Mouse (Mus musculus) ES-E14 (cell line): ENCODE results near the gene Gm47959. TPM values are rescaled to one million over a fixed set of nuclear protein-coding genes. Genes with fewer than 3 reads are reported as not detected.
"Not testable (repeated sequence)": the region's sequence is repeated elsewhere in the genome, so short reads cannot be mapped to it uniquely, and the experiment has no call there.

Experiments used
- DNase-seq: peaks from one replicate; pipeline ENCODE4 v3.0.0-alpha.2; 2013; ENCODE audit warnings: low read depth, low spot score
- H3K27ac ChIP-seq: 2 replicates; pipeline ENCODE4 v1.5.1; 2012; ENCODE audit warnings: low read depth, mild to moderate bottlenecking, low read length, moderate library complexity, mixed read lengths; ENCODE audit not compliant: poor library complexity, insufficient read depth, severe bottlenecking
- H3K36me3 ChIP-seq: 2 replicates; pipeline ENCODE4 v1.6.1; 2012; ENCODE audit warnings: mild to moderate bottlenecking, low read length, moderate library complexity, mixed read lengths; ENCODE audit not compliant: control insufficient read depth, poor library complexity, insufficient read depth, severe bottlenecking
- H3K4me1 ChIP-seq, 2 experiments: fragments of 150-350 bp in 1 of 2; sonication (generic) in 1 of 2; 2 replicates each; pipeline ENCODE4 v1.6.1; 2012; ENCODE audit warnings: low read length in 2 of 2, mild to moderate bottlenecking in 1 of 2, mixed read lengths in 1 of 2; ENCODE audit not compliant: control insufficient read depth in 2 of 2, insufficient read depth in 2 of 2, poor library complexity in 1 of 2
- H3K4me3 ChIP-seq, 2 experiments: fragments of 150-350 bp in 1 of 2; sonication (generic) in 1 of 2; 2 replicates each; pipeline ENCODE4 v1.5.1; 2012; ENCODE audit warnings: low read length in 2 of 2, low read depth in 1 of 2, mild to moderate bottlenecking in 1 of 2, mixed read lengths in 1 of 2; ENCODE audit not compliant: insufficient read depth in 1 of 2, poor library complexity in 1 of 2, severe bottlenecking in 1 of 2
- H3K9ac ChIP-seq: 2 replicates; pipeline ENCODE4 v1.6.1; 2012; ENCODE audit warnings: low read depth, mild to moderate bottlenecking, low read length, mixed read lengths; ENCODE audit not compliant: poor library complexity, insufficient read depth, severe bottlenecking
- H3K9me3 ChIP-seq: fragments of 150-350 bp; sonication (generic); 2 replicates; pipeline ENCODE4 v1.6.1; 2012; ENCODE audit warnings: low read depth, mild to moderate bottlenecking, low read length; ENCODE audit not compliant: control insufficient read depth, insufficient read depth
- CHD2 ChIP-seq: IDR thresholded peaks from 2 replicates; pipeline ENCODE4 v1.6.1; 2014; ENCODE audit warnings: mild to moderate bottlenecking, low read depth, low read length, inconsistent platforms
- HCFC1 ChIP-seq: IDR thresholded peaks from 2 replicates; pipeline ENCODE4 v1.6.1; 2012; ENCODE audit warnings: low read length, inconsistent platforms, borderline replicate concordance; ENCODE audit not compliant: insufficient read depth
- MAFK ChIP-seq: IDR thresholded peaks from 2 replicates; pipeline ENCODE4 v1.6.1; 2014; ENCODE audit warnings: mild to moderate bottlenecking, low read depth, low read length, inconsistent platforms; ENCODE audit not compliant: insufficient read depth
- ZC3H11A ChIP-seq: IDR thresholded peaks from 2 replicates; pipeline ENCODE4 v1.6.1; 2012; ENCODE audit warnings: low read depth, mild to moderate bottlenecking, inconsistent platforms, low read length, borderline replicate concordance
- ZNF384 ChIP-seq: IDR thresholded peaks from 2 replicates; pipeline ENCODE4 v1.6.1; 2012; ENCODE audit warnings: low read depth, low read length, inconsistent platforms
- in situ Hi-C, 2 experiments: fragments of 600-800 bp; cut with MboI; formaldehyde crosslinking; loops; one replicate each; pipeline ENCODE4 v1.15.1; 2025; ENCODE audit warnings: low sequenced_read_pairs in 2 of 2, inconsistent platforms in 1 of 2; ENCODE audit not compliant: unreplicated experiment in 2 of 2
- total RNA-seq: library from RNA; depleted of rRNA; stranded (reverse); fragments of 300-350 nt; gene quantifications from 2 replicates; pipeline ENCODE4 v1.2.3, GENCODE M21; 2012; rRNA removed

The Gm47959 gene
- total RNA-seq: not detected in 2 replicates

DNA sequence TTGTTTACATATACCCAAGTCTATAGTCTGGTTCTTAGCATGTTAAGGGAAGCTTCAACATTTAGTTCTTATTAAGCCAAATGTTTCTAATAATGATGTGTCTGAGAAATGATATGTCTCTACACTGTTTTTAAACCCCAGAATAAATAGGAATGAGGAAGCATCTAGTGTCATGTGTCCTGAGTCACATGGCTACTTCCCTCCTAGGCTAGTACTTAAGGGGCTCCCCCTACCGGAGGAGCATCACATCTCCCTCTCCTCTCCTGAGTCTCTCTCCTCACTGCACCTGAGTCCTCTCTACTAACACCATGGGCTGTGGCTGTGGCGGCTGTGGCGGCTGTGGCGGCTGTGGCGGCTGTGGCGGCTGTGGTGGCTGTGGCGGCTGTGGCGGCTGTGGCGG lies at the start of gene Gm47959:
TSS of gene Gm47959 (plus strand) at position 243 of the 400 bp plus-strand sequence.
- H3K36me3 ChIP-seq, in situ Hi-C loops, H3K9ac ChIP-seq, H3K9me3 ChIP-seq, H3K4me1 ChIP-seq, H3K27ac ChIP-seq: not testable (repeated sequence)
- peak; percentile 36 for DNase-seq
- H3K4me3 ChIP-seq: peak within 1 kb of the TSS in 1 of 2 experiments; percentile 53; a peak in 2 of 4 replicates

DNA sequence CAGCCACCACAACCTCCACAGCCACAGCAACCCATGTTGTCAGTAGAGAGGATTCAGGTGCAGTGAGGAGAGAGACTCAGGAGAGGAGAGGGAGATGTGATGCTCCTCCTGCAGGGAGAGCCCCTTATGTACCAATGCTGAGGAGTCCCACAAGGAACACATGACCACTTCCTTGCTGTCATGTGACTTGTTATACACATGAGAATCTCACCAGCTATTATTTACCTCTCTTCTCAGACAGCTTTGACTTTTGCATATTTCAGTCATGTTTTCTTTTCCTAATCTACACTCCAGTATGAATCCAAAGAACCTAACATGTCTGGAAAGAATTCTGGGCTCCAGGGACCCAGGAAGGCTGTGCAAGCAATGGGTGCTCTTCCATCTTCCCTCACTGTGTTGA lies 44.4 kb upstream of the Gm47959 start, which contains the start of gene Gm7544:
TSS of gene Gm7544 (minus strand) at position 101 of the 400 bp plus-strand sequence.
- H3K4me1 ChIP-seq, H3K27ac ChIP-seq, DNase-seq, H3K9ac ChIP-seq, in situ Hi-C loops, H3K36me3 ChIP-seq, H3K4me3 ChIP-seq, H3K9me3 ChIP-seq: not testable (repeated sequence)

DNA sequence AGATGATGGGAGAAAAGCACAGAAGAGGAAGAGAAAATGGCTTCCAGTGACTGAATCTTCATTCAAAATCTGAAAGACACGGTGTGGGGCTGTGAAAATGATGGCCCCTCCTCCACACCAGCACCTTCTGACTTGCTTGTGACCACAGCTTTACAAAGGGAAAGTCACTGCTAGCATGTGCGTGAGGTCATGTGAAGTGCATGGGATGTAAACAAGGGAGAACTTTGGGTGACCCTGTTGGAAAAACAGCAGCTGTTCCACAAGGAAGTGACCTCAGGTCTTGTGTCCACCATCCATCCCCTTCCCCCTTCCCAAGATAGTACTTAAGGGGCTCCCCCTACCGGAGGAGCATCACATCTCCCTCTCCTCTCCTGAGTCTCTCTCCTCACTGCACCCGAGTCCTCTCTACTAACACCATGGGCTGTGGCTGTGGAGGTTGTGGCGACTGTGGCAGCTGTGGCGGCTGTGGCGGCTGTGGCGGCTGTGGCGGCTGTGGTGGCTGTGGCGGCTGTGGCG lies 40.4 kb upstream of the Gm47959 start, which contains the start of gene Gm47955:
TSS of gene Gm47955 (plus strand) at position 417 of the 516 bp plus-strand sequence.
- no peak within 1 kb of the TSS for H3K27ac ChIP-seq
- in situ Hi-C loops: no loop called here
- H3K9ac ChIP-seq: no peak within 1 kb of the TSS
- no peak for DNase-seq
- H3K9me3 ChIP-seq: no peaks in the 10 kb centered on the region
- no peaks in the 10 kb centered on the region for H3K36me3 ChIP-seq
- no peaks in the 10 kb centered on the region for H3K4me1 ChIP-seq
- no peak for TF ChIP-seq ZNF384
- TF ChIP-seq MAFK: no peak
- TF ChIP-seq ZC3H11A: no peak
- no peak for TF ChIP-seq CHD2
- peak; percentile 47; the same call in 1 of the 2 replicates for TF ChIP-seq HCFC1
- peak within 1 kb of the TSS; percentile 11 to 57 for H3K4me3 ChIP-seq

- no peak for DNase-seq
- H3K4me1 ChIP-seq: no peaks in the 10 kb centered on the region
- H3K36me3 ChIP-seq: no peaks in the 10 kb centered on the region
- H3K9me3 ChIP-seq: no peaks in the 10 kb centered on the region
- no peak overlapping the region for H3K9ac ChIP-seq
- in situ Hi-C loops: no loop called here
- no peak for TF ChIP-seq CHD2
- TF ChIP-seq HCFC1: no peak
- TF ChIP-seq MAFK: no peak
- TF ChIP-seq ZNF384: no peak
- TF ChIP-seq ZC3H11A: no peak
- no peak overlapping the region for H3K4me3 ChIP-seq
- no peak overlapping the region for H3K27ac ChIP-seq
Measured at GRCm38 (mm10) chr1:82966413-82966812, 33.9 kb upstream of the Gm47959 start.

GRCm38 (mm10) chr1:82972046-82972445 lies 28.3 kb upstream of the Gm47959 start:
- H3K9me3 ChIP-seq: no peaks in the 10 kb centered on the region
- H3K4me1 ChIP-seq: no peaks in the 10 kb centered on the region
- no peaks in the 10 kb centered on the region for H3K36me3 ChIP-seq
- no peak for DNase-seq
- no peak overlapping the region for H3K4me3 ChIP-seq
- H3K27ac ChIP-seq: no peak overlapping the region
- no peak for TF ChIP-seq ZC3H11A
- no peak for TF ChIP-seq HCFC1
- TF ChIP-seq ZNF384: no peak
- TF ChIP-seq MAFK: no peak
- TF ChIP-seq CHD2: no peak
- H3K9ac ChIP-seq: no peak overlapping the region
- in situ Hi-C loops: no loop called here
